Mouse (Mus musculus) stomach, postnatal 0 days (tissue): Measurements from ENCODE around the gene Hmga1. TPM values are rescaled to one million over a fixed set of nuclear protein-coding genes. Genes with fewer than 3 reads are reported as not detected.

ENCODE experiments used
- ATAC-seq: fragments of 200-750 bp; cut with Nextera tagmentation; 2 replicates; pipeline ENCODE4 v1.8.0; 2017; ENCODE audit not compliant: low FRiP score, low TSS enrichment
- DNase-seq: peaks from one replicate; pipeline ENCODE4 v3.0.0-alpha.2; 2016; ENCODE audit warnings: low spot score
- H3K27ac ChIP-seq: fragments of 300-500 bp; sonication (generic); replicated peaks from 2 replicates; pipeline ENCODE4 v1.5.1; 2014; ENCODE audit warnings: mild to moderate bottlenecking, control low read depth
- H3K27me3 ChIP-seq: fragments of 300-500 bp; sonication (generic); 2 replicates; pipeline ENCODE4 v1.6.1; 2014; ENCODE audit warnings: low read length; ENCODE audit not compliant: control insufficient read depth, insufficient read depth
- H3K36me3 ChIP-seq: fragments of 300-500 bp; sonication (generic); 2 replicates; pipeline ENCODE4 v1.6.1; 2014; ENCODE audit warnings: low read length, mixed read lengths; ENCODE audit not compliant: control insufficient read depth, insufficient read depth
- H3K4me1 ChIP-seq: fragments of 300-500 bp; sonication (generic); replicated peaks from 2 replicates; pipeline ENCODE4 v1.6.1; 2014; ENCODE audit warnings: antibody characterized with exemption; ENCODE audit not compliant: control insufficient read depth, insufficient read depth
- H3K4me2 ChIP-seq: fragments of 300-500 bp; sonication (generic); replicated peaks from 2 replicates; pipeline ENCODE4 v1.6.1; 2014; ENCODE audit warnings: low read depth, mild to moderate bottlenecking, control low read depth, moderate library complexity
- H3K4me3 ChIP-seq: fragments of 300-500 bp; sonication (generic); 2 replicates; pipeline ENCODE4 v1.5.1; 2014; ENCODE audit warnings: low read depth, low read length, control low read depth
- H3K9ac ChIP-seq: fragments of 300-500 bp; sonication (generic); 2 replicates; pipeline ENCODE4 v1.6.1; 2014; ENCODE audit warnings: mild to moderate bottlenecking, low read length, control low read depth, mixed read lengths
- H3K9me3 ChIP-seq: fragments of 300-500 bp; sonication (generic); 2 replicates; pipeline ENCODE4 v1.6.1; 2016; ENCODE audit warnings: low read length; ENCODE audit not compliant: control insufficient read depth
- CTCF ChIP-seq: IDR thresholded peaks from 2 replicates; pipeline ENCODE4 v1.5.1; 2016; ENCODE audit warnings: antibody characterized with exemption, low read depth, mild to moderate bottlenecking, moderate library complexity
- EP300 ChIP-seq: optimal IDR thresholded peaks from 2 replicates; pipeline ENCODE3; 2016; ENCODE audit warnings: antibody characterized with exemption
- WGBS: fragments of 180-500 bp; shearing (Covaris S2); extraction: QIAGEN DNeasy Blood & Tissue Kit; methylation state at CpG from one replicate; pipeline ENCODE4 v1.1.7; 2014; 5-methylcytosine and 5-hydroxymethylcytosine counted together
- polyA plus RNA-seq: library from polyadenylated mRNA; unstranded; fragments of >200 nt; fragmentation: Nextera tagmentation; extraction: Ambion mirVana; gene quantifications from 2 replicates; pipeline ENCODE4 v1.2.1, GENCODE M21; 2015

Gene Hmga1
- polyA plus RNA-seq, 1 experiment from 2014 or later, result 71.1 TPM

- Histone ChIP-seq H3K27me3 (no peaks in the 10 kb centered on the region), H3K4me3 (no peak overlapping the region), H3K9me3 (no peaks in the 10 kb centered on the region), H3K36me3 (no peaks in the 10 kb centered on the region), H3K9ac (no peak overlapping the region), H3K27ac (no peak overlapping the region), H3K4me2 (no peak overlapping the region), H3K4me1 (peaks cover 2% of the 10 kb centered on the region; the same call in 1 of the 2 replicates)
- no peak for DNase-seq
- TF ChIP-seq EP300, result no peak
- no peak for TF ChIP-seq CTCF
- ATAC-seq, result no peak
- 78% methylated on average over 3 of the region's 3 CpGs for WGBS
These were observed 44.0 kb downstream of the Hmga1 start for GRCm38 (mm10) chr17:27600286-27600685.

- no peak for TF ChIP-seq CTCF
- no peak for TF ChIP-seq EP300
- no peak overlapping the region for H3K9ac ChIP-seq
- no peak overlapping the region for H3K4me3 ChIP-seq
- no peak overlapping the region for H3K4me2 ChIP-seq
- H3K27ac ChIP-seq, result no peak overlapping the region
- no peaks in the 10 kb centered on the region for H3K36me3 ChIP-seq
- ATAC-seq (0 out of 2 replicates have a peak, but pooled peaks have one; percentile 35), DNase-seq (no peak)
- no peaks in the 10 kb centered on the region for H3K27me3 ChIP-seq
- peaks cover 2% of the 10 kb centered on the region; the same call in 1 of the 2 replicates for H3K4me1 ChIP-seq
- WGBS, result 69% methylated on average over 5 of the region's 5 CpGs
- no peaks in the 10 kb centered on the region for H3K9me3 ChIP-seq
These were observed 44.6 kb downstream of the Hmga1 start for GRCm38 (mm10) chr17:27600869-27601268.

GRCm38 (mm10) chr17:27603036-27603435 lies 46.7 kb downstream of the Hmga1 start:
- ATAC-seq (no peak), DNase-seq (no peak)
- H3K9ac ChIP-seq, result no peak overlapping the region
- no peaks in the 10 kb centered on the region for H3K27me3 ChIP-seq
- no peaks in the 10 kb centered on the region; the same call in 1 of the 2 replicates for H3K36me3 ChIP-seq
- H3K9me3 ChIP-seq, result no peaks in the 10 kb centered on the region
- WGBS, result 90% methylated on average over 2 of the region's 2 CpGs
- H3K27ac ChIP-seq, result no peak overlapping the region
- TF ChIP-seq EP300 (no peak), CTCF (no peak)
- H3K4me1 ChIP-seq, result peaks cover 2% of the 10 kb centered on the region; the same call in 1 of the 2 replicates
- H3K4me3 ChIP-seq, result no peak overlapping the region
- H3K4me2 ChIP-seq, result no peak overlapping the region

GRCm38 (mm10) chr17:27603522-27604234 lies 47.4 kb downstream of the Hmga1 start:
- peaks cover 2% of the 10 kb centered on the region; the same call in 1 of the 2 replicates for H3K4me1 ChIP-seq
- DNase-seq, result no peak
- no peaks in the 10 kb centered on the region; the same call in 1 of the 2 replicates for H3K36me3 ChIP-seq
- no peak for ATAC-seq
- no peaks in the 10 kb centered on the region for H3K27me3 ChIP-seq
- TF ChIP-seq CTCF, result no peak
- no peak for TF ChIP-seq EP300
- no peak overlapping the region for H3K9ac ChIP-seq
- WGBS, result 70% methylated on average over 21 of the region's 21 CpGs
- no peak overlapping the region for H3K4me3 ChIP-seq
- no peaks in the 10 kb centered on the region for H3K9me3 ChIP-seq
- no peak overlapping the region for H3K27ac ChIP-seq
- H3K4me2 ChIP-seq, result no peak overlapping the region

GRCm38 (mm10) chr17:27609576-27609975 lies 53.3 kb downstream of the Hmga1 start:
- no peaks in the 10 kb centered on the region; the same call in 1 of the 2 replicates for H3K36me3 ChIP-seq
- WGBS, result 81% methylated on average over 7 of the region's 7 CpGs
- no peak overlapping the region for H3K4me2 ChIP-seq
- H3K9ac ChIP-seq, result no peak overlapping the region
- no peaks in the 10 kb centered on the region for H3K4me1 ChIP-seq
- ATAC-seq, result no peak
- DNase-seq, result no peak
- no peaks in the 10 kb centered on the region for H3K9me3 ChIP-seq
- no peak for TF ChIP-seq EP300
- H3K27ac ChIP-seq, result no peak overlapping the region
- no peaks in the 10 kb centered on the region for H3K27me3 ChIP-seq
- no peak overlapping the region for H3K4me3 ChIP-seq
